Mouse (Mus musculus): ENCODE data around the gene Kyat1.
"Not testable (repeated sequence)": the region's sequence is repeated elsewhere in the genome, so short reads cannot be mapped to it uniquely, and the experiment has no call there.

Gene Kyat1

DNA sequence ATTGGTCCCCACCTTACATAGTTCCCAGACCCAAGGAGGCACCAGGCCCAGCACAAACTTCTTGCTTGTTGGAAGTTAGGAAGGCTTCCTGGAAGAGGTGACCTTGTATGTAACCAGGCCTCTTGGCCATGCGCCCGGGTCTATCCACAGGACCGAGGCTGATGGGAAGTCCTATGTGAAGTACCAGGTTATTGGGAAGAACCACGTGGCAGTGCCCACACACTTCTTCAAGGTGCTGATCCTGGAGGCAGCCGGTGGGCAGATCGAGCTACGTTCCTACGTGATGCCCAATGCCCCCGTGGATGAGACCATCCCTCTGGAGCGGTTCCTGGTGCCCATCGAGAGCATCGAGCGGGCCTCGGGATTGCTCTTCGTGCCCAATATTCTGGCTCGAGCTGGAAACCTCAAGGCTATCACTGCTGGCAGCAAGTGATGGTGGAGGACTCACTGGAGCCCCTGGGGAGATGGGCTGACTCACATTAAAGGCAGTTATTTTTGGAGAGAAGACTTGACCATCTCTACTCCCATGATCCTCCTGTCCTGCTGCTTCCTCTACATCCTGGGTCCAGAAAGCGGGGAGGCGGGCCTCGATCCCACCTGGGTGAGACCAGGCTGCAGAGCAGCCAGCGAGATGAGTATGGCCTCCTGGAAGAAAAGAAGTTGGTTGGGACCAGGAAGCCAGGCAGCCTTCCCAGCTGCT lies 32.0 kb downstream of the Kyat1 start:
- no peak for DNase-seq (ENCODE audit: low spot score in 2 of 2)

DNA sequence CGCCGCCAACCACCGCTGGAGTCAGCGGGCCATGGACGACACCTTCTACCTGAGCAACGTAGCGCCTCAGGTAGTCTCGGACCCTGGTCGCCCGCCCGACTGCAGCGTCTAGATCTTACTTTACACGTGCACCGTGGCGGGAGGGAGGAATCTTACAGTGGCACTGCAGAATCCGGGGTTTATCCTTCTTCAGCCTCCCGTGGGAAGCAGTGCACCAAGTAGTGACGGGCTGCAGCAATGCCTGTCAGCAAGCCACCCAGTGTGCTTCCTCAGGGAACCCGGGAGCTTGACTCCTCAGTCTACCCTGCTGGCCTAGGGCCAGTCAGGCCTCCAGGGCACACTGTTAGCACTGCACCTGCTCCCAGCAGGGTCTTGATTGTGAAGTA lies 33.7 kb downstream of the Kyat1 start:
- DNase-seq (ENCODE audit: low spot score in 2 of 2): no peak

DNA sequence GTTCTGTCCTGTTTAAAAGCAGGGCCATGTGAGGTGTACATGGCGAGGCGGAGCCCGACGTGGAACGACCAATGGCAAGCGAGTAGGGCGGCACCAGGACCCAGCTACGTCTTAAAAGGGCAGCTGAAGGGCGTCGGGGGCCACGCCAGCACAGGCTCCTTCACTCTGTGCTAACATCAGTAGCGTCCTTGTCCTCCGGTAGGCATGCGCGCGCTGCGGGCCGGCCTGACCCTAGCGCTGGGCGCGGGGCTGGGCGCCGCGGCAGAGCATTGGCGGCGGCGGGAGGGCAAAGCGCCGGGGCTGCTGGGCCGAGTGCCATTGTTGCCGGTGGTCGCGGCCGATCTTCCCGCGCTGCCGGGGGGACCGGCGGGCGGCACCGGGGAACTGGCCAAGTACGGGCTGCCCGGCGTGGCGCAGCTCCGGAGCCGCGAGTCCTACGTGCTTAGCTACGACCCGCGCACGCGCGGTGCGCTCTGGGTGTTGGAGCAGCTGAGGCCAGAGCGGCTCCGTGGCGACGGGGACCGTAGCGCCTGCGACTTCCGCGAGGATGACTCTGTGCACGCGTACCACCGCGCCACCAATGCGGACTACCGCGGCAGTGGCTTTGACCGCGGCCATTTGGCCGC lies 34.2 kb downstream of the Kyat1 start, which contains the start of gene Endog:
Gene Endog, plus strand, starts transcription at position 123 of the 626 bp plus-strand sequence.
- DNase-seq (ENCODE audit: low spot score in 2 of 2): peak; percentile 83 to 86

GRCm38 (mm10) chr2:30166677-30167076 lies 39.0 kb downstream of the Kyat1 start:
- DNase-seq (ENCODE audit: low spot score in 2 of 2): no peak

GRCm38 (mm10) chr2:30164340-30164932 lies 41.2 kb downstream of the Kyat1 start:
- no peak for DNase-seq (ENCODE audit: low spot score in 2 of 2)

- DNase-seq (ENCODE audit: low spot score in 2 of 2): no peak
Measured at GRCm38 (mm10) chr2:30161809-30162208, 43.8 kb downstream of the Kyat1 start.

DNA sequence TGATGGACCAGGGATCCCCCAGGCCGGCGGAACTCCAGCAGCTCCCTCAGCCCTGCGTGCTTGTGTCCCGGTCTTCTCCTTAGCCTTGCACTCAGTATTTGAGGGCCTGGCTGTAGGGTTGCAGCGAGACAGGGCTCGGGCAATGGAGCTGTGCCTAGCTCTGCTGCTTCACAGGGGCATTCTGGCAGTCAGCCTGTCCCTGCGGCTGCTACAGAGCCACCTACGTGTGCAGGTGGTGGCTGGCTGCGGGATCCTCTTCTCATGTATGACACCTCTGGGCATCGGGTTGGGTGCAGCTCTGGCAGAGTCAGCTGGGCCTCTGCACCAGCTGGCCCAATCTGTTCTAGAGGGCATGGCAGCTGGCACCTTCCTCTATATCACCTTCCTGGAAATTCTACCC lies 45.8 kb downstream of the Kyat1 start:
- DNase-seq (ENCODE audit: low spot score in 2 of 2): not testable (repeated sequence)

DNA sequence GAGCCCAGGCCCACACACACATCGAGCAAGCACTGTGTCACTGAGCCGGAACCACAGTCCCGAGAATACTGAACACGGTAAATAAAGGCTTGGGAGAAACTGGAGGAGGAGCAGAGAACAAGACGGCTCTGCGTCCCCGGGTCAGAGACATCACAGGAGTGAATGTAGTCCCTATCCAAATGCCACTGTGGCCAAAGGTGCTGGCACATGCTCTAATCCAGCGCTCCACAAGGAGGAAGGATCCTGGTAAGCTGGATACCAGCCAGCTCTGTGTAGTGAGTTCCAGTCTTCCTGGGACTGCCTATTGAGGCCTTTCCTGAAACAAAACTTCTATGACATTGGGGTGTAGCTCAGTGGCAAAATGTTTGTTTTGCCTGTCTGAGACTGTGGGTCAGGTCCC lies 53.0 kb downstream of the Kyat1 start:
- no peak for DNase-seq (ENCODE audit: low spot score in 2 of 2)

- no peak for DNase-seq (ENCODE audit: low spot score in 2 of 2)
Measured at GRCm38 (mm10) chr2:30151840-30152239, 53.8 kb downstream of the Kyat1 start.

DNA sequence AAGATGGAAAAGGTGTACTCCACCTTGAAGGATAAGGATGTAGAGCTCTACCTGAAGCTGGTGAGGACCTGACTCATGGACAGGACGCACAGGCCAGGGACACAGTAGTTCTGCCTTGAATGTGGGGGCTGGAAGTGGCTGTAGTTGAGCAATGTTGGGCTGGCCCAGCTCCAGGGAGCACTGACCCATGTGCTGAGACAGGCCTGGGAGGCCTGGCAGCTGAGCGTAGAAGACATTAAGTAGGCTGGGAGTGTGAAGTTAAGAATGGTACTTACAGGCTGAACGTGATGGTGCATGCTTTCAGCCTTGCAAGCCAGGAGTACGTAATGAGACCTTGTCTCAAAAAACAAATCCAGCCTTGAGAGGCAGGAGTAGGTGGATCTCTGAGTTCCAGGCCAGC lies 58.2 kb downstream of the Kyat1 start:
- DNase-seq (ENCODE audit: low spot score in 2 of 2): no peak

DNA sequence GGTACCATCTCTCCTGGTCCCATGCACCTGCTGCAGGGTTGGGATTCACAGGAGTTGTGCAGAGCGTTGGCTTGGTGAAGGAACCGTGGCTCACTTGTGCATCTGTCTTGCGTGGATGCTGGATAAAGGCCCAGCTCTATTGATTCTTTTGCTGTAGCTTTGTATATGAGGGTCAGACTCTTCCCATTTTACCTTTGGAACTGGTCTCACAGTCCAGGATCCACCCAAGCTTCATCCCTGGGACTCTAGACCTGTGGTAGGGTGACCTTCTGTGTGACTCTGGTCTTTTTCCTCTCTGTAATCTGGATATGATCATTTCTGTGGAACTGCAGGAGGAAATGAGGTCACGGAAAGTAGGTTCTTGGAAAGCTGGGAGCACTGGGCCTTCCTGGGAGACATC lies 61.2 kb downstream of the Kyat1 start:
- no peak for DNase-seq (ENCODE audit: low spot score in 2 of 2)

DNA sequence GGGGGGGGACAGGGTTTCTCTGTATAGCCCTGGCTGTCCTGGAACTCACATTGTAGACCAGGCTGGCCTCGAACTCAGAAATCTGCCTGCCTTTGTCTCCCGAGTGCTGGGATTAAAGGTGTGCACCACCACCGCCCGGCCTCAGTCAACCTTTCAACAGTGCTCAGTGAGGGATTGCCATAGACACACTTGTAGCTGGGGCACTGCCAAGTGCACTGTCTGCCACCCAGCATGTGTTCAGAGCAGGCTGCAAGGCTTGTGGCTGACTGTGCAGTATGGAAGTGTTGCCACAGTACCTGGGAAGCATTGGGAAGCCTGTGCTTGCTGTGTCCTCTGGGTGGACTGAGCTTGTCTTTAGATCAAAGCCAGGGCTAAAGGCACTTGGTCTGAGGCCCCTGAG lies 65.6 kb downstream of the Kyat1 start:
- not testable (repeated sequence) for DNase-seq (ENCODE audit: low spot score in 2 of 2)

DNA sequence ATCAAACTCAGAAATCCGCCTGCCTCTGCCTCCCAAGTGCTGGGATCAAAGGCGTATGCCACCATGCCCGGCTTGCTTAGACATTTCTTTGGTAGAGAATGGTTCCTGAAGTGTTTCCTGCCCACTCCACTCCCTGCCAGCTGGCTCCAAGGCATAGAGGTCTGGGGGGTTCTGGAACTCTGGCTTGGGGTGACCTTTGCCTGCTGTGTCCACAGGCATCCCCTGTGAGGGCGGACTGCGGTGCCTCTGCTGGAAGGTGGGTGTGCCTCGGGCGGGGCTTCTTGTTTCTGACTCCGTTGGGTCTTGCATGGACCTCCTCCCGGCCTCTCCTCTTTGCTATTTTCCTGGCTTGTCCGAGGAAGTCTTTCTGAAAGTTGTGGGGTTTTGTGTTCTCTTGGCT lies 69.2 kb downstream of the Kyat1 start:
- DNase-seq (ENCODE audit: low spot score in 2 of 2): no peak
